Mouse (Mus musculus): ENCODE results near the gene H2-DMb2. TPM values are rescaled to one million over a fixed set of nuclear protein-coding genes. Genes with fewer than 3 reads are reported as not detected.
"Not testable (repeated sequence)": the region's sequence is repeated elsewhere in the genome, so short reads cannot be mapped to it uniquely, and the experiment has no call there.

The H2-DMb2 gene
- polyA plus RNA-seq, 1 experiment from 2014 or later = 0.98 TPM

GRCm38 (mm10) chr17:34138655-34139054, 4.5 kb upstream of the H2-DMb2 start:
- no peaks in the 10 kb centered on the region for H3K36me3 ChIP-seq (ENCODE audit: control insufficient read depth, insufficient read depth)
- H3K4me1 ChIP-seq (replicated peaks; ENCODE audit: control insufficient read depth, insufficient read depth, low read length) = 0 out of 2 replicates have a peak, but pooled peaks cover 2% of the 10 kb centered on the region
- 78% methylated on average over 7 of the region's 7 CpGs for WGBS
- H3K9ac ChIP-seq (ENCODE audit: low read depth, low read length) = no peak overlapping the region
- H3K4me2 ChIP-seq (replicated peaks; ENCODE audit: low read depth) = no peak overlapping the region
- no peak overlapping the region for H3K27ac ChIP-seq (ENCODE audit: low read depth, low read length)
- no peak for TF ChIP-seq CTCF (IDR thresholded peaks at IDR 0.05; ENCODE audit: low read depth)
- H3K4me3 ChIP-seq (ENCODE audit: low read depth, low read length) = no peak overlapping the region
- H3K9me3 ChIP-seq (ENCODE audit: control insufficient read depth) = no peaks in the 10 kb centered on the region
- H3K27me3 ChIP-seq (replicated peaks; ENCODE audit: control insufficient read depth, insufficient read depth, low read length) = peaks cover 29% of the 10 kb centered on the region; the same call in 1 of the 2 replicates
- ATAC-seq = no peak

GRCm38 (mm10) chr17:34139416-34139815, 3.7 kb upstream of the H2-DMb2 start:
- no peak overlapping the region for H3K27ac ChIP-seq (ENCODE audit: low read depth, low read length)
- H3K9me3 ChIP-seq (ENCODE audit: control insufficient read depth) = no peaks in the 10 kb centered on the region
- no peak for TF ChIP-seq CTCF (IDR thresholded peaks at IDR 0.05; ENCODE audit: low read depth)
- H3K4me3 ChIP-seq (ENCODE audit: low read depth, low read length) = peak overlapping the region; percentile 29
- peaks cover 29% of the 10 kb centered on the region; the same call in 1 of the 2 replicates for H3K27me3 ChIP-seq (replicated peaks; ENCODE audit: control insufficient read depth, insufficient read depth, low read length)
- peak overlapping the region; percentile 74 for H3K4me2 ChIP-seq (replicated peaks; ENCODE audit: low read depth)
- 4% methylated on average over 16 of the region's 16 CpGs for WGBS
- no peaks in the 10 kb centered on the region for H3K36me3 ChIP-seq (ENCODE audit: control insufficient read depth, insufficient read depth)
- no peak overlapping the region; the same call in 1 of the 2 replicates for H3K9ac ChIP-seq (ENCODE audit: low read depth, low read length)
- 0 out of 2 replicates have a peak, but pooled peaks cover 2% of the 10 kb centered on the region for H3K4me1 ChIP-seq (replicated peaks; ENCODE audit: control insufficient read depth, insufficient read depth, low read length)
- no peak for ATAC-seq

GRCm38 (mm10) chr17:34140240-34140639, 2.9 kb upstream of the H2-DMb2 start:
- TF ChIP-seq CTCF (IDR thresholded peaks at IDR 0.05; ENCODE audit: low read depth) = no peak
- Histone ChIP-seq H3K9ac (ENCODE audit: low read depth, low read length) (no peak overlapping the region), H3K9me3 (ENCODE audit: control insufficient read depth) (no peaks in the 10 kb centered on the region), H3K27ac (ENCODE audit: low read depth, low read length) (no peak overlapping the region), H3K36me3 (ENCODE audit: control insufficient read depth, insufficient read depth) (no peaks in the 10 kb centered on the region), H3K27me3 (replicated peaks; ENCODE audit: control insufficient read depth, insufficient read depth, low read length) (peaks cover 29% of the 10 kb centered on the region; the same call in 1 of the 2 replicates), H3K4me3 (ENCODE audit: low read depth, low read length) (no peak overlapping the region), H3K4me2 (replicated peaks; ENCODE audit: low read depth) (0 out of 2 replicates have a peak overlapping the region, but pooled peaks have one; percentile 74), H3K4me1 (replicated peaks; ENCODE audit: control insufficient read depth, insufficient read depth, low read length) (0 out of 2 replicates have a peak, but pooled peaks cover 2% of the 10 kb centered on the region)
- 7% methylated on average over 5 of the region's 5 CpGs for WGBS
- ATAC-seq = no peak

- Histone ChIP-seq H3K4me1 (replicated peaks; ENCODE audit: control insufficient read depth, insufficient read depth, low read length) (0 out of 2 replicates have a peak, but pooled peaks cover 2% of the 10 kb centered on the region), H3K9ac (ENCODE audit: low read depth, low read length) (no peak overlapping the region), H3K36me3 (ENCODE audit: control insufficient read depth, insufficient read depth) (no peaks in the 10 kb centered on the region), H3K4me3 (ENCODE audit: low read depth, low read length) (no peak overlapping the region), H3K27me3 (replicated peaks; ENCODE audit: control insufficient read depth, insufficient read depth, low read length) (peaks cover 29% of the 10 kb centered on the region; the same call in 1 of the 2 replicates), H3K4me2 (replicated peaks; ENCODE audit: low read depth) (no peak overlapping the region), H3K27ac (ENCODE audit: low read depth, low read length) (no peak overlapping the region), H3K9me3 (ENCODE audit: control insufficient read depth) (no peaks in the 10 kb centered on the region)
- no peak for ATAC-seq
- TF ChIP-seq CTCF (IDR thresholded peaks at IDR 0.05; ENCODE audit: low read depth) = no peak
- WGBS = 61% methylated on average over 4 of the region's 4 CpGs
Observed at GRCm38 (mm10) chr17:34141448-34141847, 1.7 kb upstream of the H2-DMb2 start.

- H3K27me3 ChIP-seq (replicated peaks; ENCODE audit: control insufficient read depth, insufficient read depth, low read length) = peaks cover 29% of the 10 kb centered on the region; the same call in 1 of the 2 replicates
- no peaks in the 10 kb centered on the region for H3K9me3 ChIP-seq (ENCODE audit: control insufficient read depth)
- no peak overlapping the region for H3K4me2 ChIP-seq (replicated peaks; ENCODE audit: low read depth)
- H3K9ac ChIP-seq (ENCODE audit: low read depth, low read length) = no peak overlapping the region
- H3K4me3 ChIP-seq (ENCODE audit: low read depth, low read length) = no peak overlapping the region
- H3K4me1 ChIP-seq (replicated peaks; ENCODE audit: control insufficient read depth, insufficient read depth, low read length) = 0 out of 2 replicates have a peak, but pooled peaks cover 2% of the 10 kb centered on the region
- no peak for TF ChIP-seq CTCF (IDR thresholded peaks at IDR 0.05; ENCODE audit: low read depth)
- H3K27ac ChIP-seq (ENCODE audit: low read depth, low read length) = no peak overlapping the region
- H3K36me3 ChIP-seq (ENCODE audit: control insufficient read depth, insufficient read depth) = no peaks in the 10 kb centered on the region
- no peak for ATAC-seq
- WGBS = 72% methylated on average over 7 of the region's 7 CpGs
Observed at GRCm38 (mm10) chr17:34142456-34143010, 574 bp upstream of the H2-DMb2 start.

- no peak overlapping the region for H3K4me2 ChIP-seq (replicated peaks; ENCODE audit: low read depth)
- TF ChIP-seq CTCF (IDR thresholded peaks at IDR 0.05; ENCODE audit: low read depth) = no peak
- H3K9ac ChIP-seq (ENCODE audit: low read depth, low read length) = no peak overlapping the region
- H3K36me3 ChIP-seq (ENCODE audit: control insufficient read depth, insufficient read depth) = no peaks in the 10 kb centered on the region
- WGBS = 60% methylated on average over 5 of the region's 5 CpGs
- H3K4me1 ChIP-seq (replicated peaks; ENCODE audit: control insufficient read depth, insufficient read depth, low read length) = 0 out of 2 replicates have a peak, but pooled peaks cover 2% of the 10 kb centered on the region
- H3K9me3 ChIP-seq (ENCODE audit: control insufficient read depth) = no peaks in the 10 kb centered on the region
- peaks cover 23% of the 10 kb centered on the region; the same call in 1 of the 2 replicates for H3K27me3 ChIP-seq (replicated peaks; ENCODE audit: control insufficient read depth, insufficient read depth, low read length)
- no peak for ATAC-seq
- H3K27ac ChIP-seq (ENCODE audit: low read depth, low read length) = no peak overlapping the region
- H3K4me3 ChIP-seq (ENCODE audit: low read depth, low read length) = no peak overlapping the region
Observed at GRCm38 (mm10) chr17:34143461-34143860, 354 bp downstream of the H2-DMb2 start.

- peaks cover 16% of the 10 kb centered on the region; the same call in 1 of the 2 replicates for H3K27me3 ChIP-seq (replicated peaks; ENCODE audit: control insufficient read depth, insufficient read depth, low read length)
- 88% methylated on average over 4 of the region's 4 CpGs for WGBS
- not testable (repeated sequence) for H3K4me2 ChIP-seq (replicated peaks; ENCODE audit: low read depth); H3K4me3 ChIP-seq (ENCODE audit: low read depth, low read length); ATAC-seq; H3K4me1 ChIP-seq (replicated peaks; ENCODE audit: control insufficient read depth, insufficient read depth, low read length); H3K9me3 ChIP-seq (ENCODE audit: control insufficient read depth); H3K9ac ChIP-seq (ENCODE audit: low read depth, low read length); H3K27ac ChIP-seq (ENCODE audit: low read depth, low read length); H3K36me3 ChIP-seq (ENCODE audit: control insufficient read depth, insufficient read depth)
Observed at GRCm38 (mm10) chr17:34144221-34144620, 1.1 kb downstream of the H2-DMb2 start.

All from intestine, postnatal 0 days (tissue).